Comparison of ENCODE assay signal across 14 mouse cellular contexts in genomic region chr9:41532290-41532689, GRCm38 (mm10).
A peak's percentile ranks its signal among the peaks of the same experiment; 100 is the strongest.
DNase-seq lines count a peak whose midpoint lies in the region; ATAC-seq and TF ChIP-seq lines count a peak whose summit lies in the region.
"Had no signal": no experiment of that assay in that cellular context is flagged by ENCODE, and none has a peak within 500 bp of the region (broad histone marks: within the 10 kb centered on the region; RNA-seq: fewer than 3 reads in every experiment).

No protein-coding gene starts in this region.

- no peak for TF ChIP-seq CTCF in kidney, postnatal 0 days (IDR thresholded peaks at IDR 0.05; ENCODE audit: low read depth)
- no peak for TF ChIP-seq CTCF in heart, postnatal 0 days (IDR thresholded peaks at IDR 0.05; ENCODE audit: low read depth)

- H3K9ac ChIP-seq in kidney, postnatal 0 days (ENCODE audit: low read depth, low read length) = no peak overlapping the region
- H3K9ac ChIP-seq in kidney, embryonic 14.5 days (ENCODE audit: low read depth, low read length) = no peak overlapping the region
- H3K9ac ChIP-seq in neural tube, embryonic 13.5 days = no peak overlapping the region
- H3K9ac ChIP-seq in heart, postnatal 0 days (replicated peaks; ENCODE audit: low read depth, low read length) = no peak overlapping the region

- H3K4me2 ChIP-seq in kidney, postnatal 0 days (ENCODE audit: low read length) = no peak overlapping the region
- no peak overlapping the region for H3K4me2 ChIP-seq in kidney, embryonic 14.5 days (replicated peaks; ENCODE audit: low read depth, low read length)
- H3K4me2 ChIP-seq in neural tube, embryonic 13.5 days = no peak overlapping the region
- peak overlapping the region; percentile 24 for H3K4me2 ChIP-seq in heart, postnatal 0 days (ENCODE audit: low read depth, low read length)
- H3K4me2 ChIP-seq: midbrain, embryonic 11.5 days had no signal

- H3K4me1 ChIP-seq in kidney, postnatal 0 days (replicated peaks; ENCODE audit: insufficient read depth, low read length) = no peaks in the 10 kb centered on the region; the same call in 1 of the 2 replicates
- H3K4me1 ChIP-seq in kidney, embryonic 14.5 days (ENCODE audit: control insufficient read depth, insufficient read depth, low read length) = no peaks in the 10 kb centered on the region
- H3K4me1 ChIP-seq in neural tube, embryonic 13.5 days (replicated peaks) = peaks cover 14% of the 10 kb centered on the region
- H3K4me1 ChIP-seq in heart, postnatal 0 days (ENCODE audit: control insufficient read depth, insufficient read depth) = peaks cover 15% of the 10 kb centered on the region; the same call in 1 of the 2 replicates

- peak; percentile 75 for DNase-seq in kidney, postnatal 0 days (ENCODE audit: low spot score)
- no peak for DNase-seq in neural tube, embryonic 10.5 days (ENCODE audit: extremely low spot score, low spot score)
- no peak for DNase-seq in heart, postnatal 0 days (ENCODE audit: low spot score)
- DNase-seq in spleen, postnatal 14 days (ENCODE audit: low spot score in 2 of 2) = no peak
- DNase-seq: cerebellum, adult 2 months; lung, postnatal 14 days; right cerebral cortex, postnatal 14 days; thymus, postnatal 14 days had no signal

- H3K27ac ChIP-seq in kidney, postnatal 0 days = 0 out of 2 replicates have a peak overlapping the region, but pooled peaks have one; percentile 14
- no peak overlapping the region for H3K27ac ChIP-seq in kidney, embryonic 14.5 days (ENCODE audit: low read depth, low read length)
- peak overlapping the region; percentile 20; the same call in 1 of the 2 replicates for H3K27ac ChIP-seq in neural tube, embryonic 13.5 days (replicated peaks)
- H3K27ac ChIP-seq in heart, postnatal 0 days (ENCODE audit: low read depth) = peak overlapping the region; percentile 64

- no peak overlapping the region for H3K4me3 ChIP-seq in kidney, postnatal 0 days (replicated peaks; ENCODE audit: low read depth, low read length)
- H3K4me3 ChIP-seq in kidney, embryonic 14.5 days (ENCODE audit: low read length) = no peak overlapping the region
- H3K4me3 ChIP-seq in neural tube, embryonic 13.5 days = no peak overlapping the region
- peak overlapping the region; percentile 6; the same call in 1 of the 2 replicates for H3K4me3 ChIP-seq in heart, postnatal 0 days (ENCODE audit: low read depth, low read length)
- H3K4me3 ChIP-seq: myocyte had no signal

- WGBS in kidney, postnatal 0 days = 51% methylated on average over 7 of the region's 7 CpGs
- WGBS in kidney, embryonic 14.5 days = 46% methylated on average over 7 of the region's 7 CpGs
- 73% methylated on average over 7 of the region's 7 CpGs for WGBS in neural tube, embryonic 13.5 days
- WGBS in heart, postnatal 0 days = 36% methylated on average over 7 of the region's 7 CpGs

- no peak for TF ChIP-seq EP300 in heart, postnatal 0 days (IDR thresholded peaks at IDR 0.05; ENCODE audit: low read depth)

- no peaks in the 10 kb centered on the region for H3K36me3 ChIP-seq in kidney, postnatal 0 days (ENCODE audit: insufficient read depth, low read length)
- no peaks in the 10 kb centered on the region for H3K36me3 ChIP-seq in kidney, embryonic 14.5 days (ENCODE audit: control insufficient read depth, insufficient read depth, low read length)
- no peaks in the 10 kb centered on the region for H3K36me3 ChIP-seq in neural tube, embryonic 13.5 days
- H3K36me3 ChIP-seq in heart, postnatal 0 days (replicated peaks; ENCODE audit: control insufficient read depth, insufficient read depth, low read length) = no peaks in the 10 kb centered on the region

- no peak for ATAC-seq in kidney, postnatal 0 days (replicated peaks; ENCODE audit: low FRiP score, low read depth)
- ATAC-seq in kidney, embryonic 14.5 days (ENCODE audit: low FRiP score, low TSS enrichment) = no peak
- no peak for ATAC-seq in neural tube, embryonic 13.5 days (ENCODE audit: low read depth)
- no peak for ATAC-seq in heart, postnatal 0 days (ENCODE audit: insufficient read depth, low read depth)
- ATAC-seq in activated CD4-positive, CD25-positive, alpha-beta regulatory T cell, adult 4 months = no peak
- ATAC-seq: forebrain, embryonic 16.5 days had no signal

- no peaks in the 10 kb centered on the region for H3K27me3 ChIP-seq in kidney, postnatal 0 days (ENCODE audit: insufficient read depth, low read length)
- H3K27me3 ChIP-seq in kidney, embryonic 14.5 days (ENCODE audit: control insufficient read depth, insufficient read depth, low read length) = no peaks in the 10 kb centered on the region
- no peaks in the 10 kb centered on the region for H3K27me3 ChIP-seq in neural tube, embryonic 13.5 days
- no peaks in the 10 kb centered on the region for H3K27me3 ChIP-seq in heart, postnatal 0 days (ENCODE audit: control insufficient read depth, insufficient read depth, low read length)

- no peaks in the 10 kb centered on the region for H3K9me3 ChIP-seq in kidney, postnatal 0 days (replicated peaks; ENCODE audit: low read length)
- H3K9me3 ChIP-seq in kidney, embryonic 14.5 days (ENCODE audit: control insufficient read depth, low read length) = no peaks in the 10 kb centered on the region
- no peaks in the 10 kb centered on the region for H3K9me3 ChIP-seq in neural tube, embryonic 13.5 days
- no peaks in the 10 kb centered on the region for H3K9me3 ChIP-seq in heart, postnatal 0 days (replicated peaks; ENCODE audit: control insufficient read depth, low read length)
